Mouse (Mus musculus) monocyte, adult 5-6 weeks (primary cell): Measurements from ENCODE around the gene Gm42517. TPM values are rescaled to one million over a fixed set of nuclear protein-coding genes. Genes with fewer than 3 reads are reported as not detected.

Experiments
- ATAC-seq: fragments of 153-309, 156-312 bp; replicated peaks from 2 replicates; pipeline ENCODE4 v1.8.0; 2017; ENCODE audit warnings: mild to moderate bottlenecking; ENCODE audit not compliant: low TSS enrichment, insufficient number of reproducible peaks, severe bottlenecking, poor library complexity, low FRiP score
- total RNA-seq: library from RNA; stranded (forward); fragments of 200-1000, 200-491, 200-594 nt; gene quantifications from 3 replicates; pipeline ENCODE4 v1.2.3, GENCODE M21; 2017

The Gm42517 gene
- total RNA-seq, 1 experiment from 2014 or later, result not detected

DNA sequence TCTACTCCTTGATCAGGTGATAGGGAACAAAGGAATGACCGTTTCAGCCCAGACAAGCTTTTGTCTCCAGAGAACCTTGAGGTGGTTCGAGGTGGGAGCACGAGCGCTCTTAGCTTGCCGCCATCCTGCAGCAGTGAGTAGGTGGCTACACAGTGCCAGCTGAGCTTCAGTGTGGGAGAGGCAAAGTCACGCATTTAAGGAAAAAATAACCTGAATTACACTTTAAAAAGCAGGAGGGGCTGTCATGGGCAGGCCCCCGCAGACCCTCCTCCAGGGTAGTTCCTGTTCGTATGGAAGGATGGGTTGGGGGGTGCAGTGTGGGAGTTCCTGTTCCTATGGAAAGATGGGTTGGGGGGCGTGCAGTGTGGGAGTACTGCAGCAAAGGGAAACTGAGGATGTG, 8.2 kb downstream of the Gm42517 start:
- ATAC-seq, result no peak

DNA sequence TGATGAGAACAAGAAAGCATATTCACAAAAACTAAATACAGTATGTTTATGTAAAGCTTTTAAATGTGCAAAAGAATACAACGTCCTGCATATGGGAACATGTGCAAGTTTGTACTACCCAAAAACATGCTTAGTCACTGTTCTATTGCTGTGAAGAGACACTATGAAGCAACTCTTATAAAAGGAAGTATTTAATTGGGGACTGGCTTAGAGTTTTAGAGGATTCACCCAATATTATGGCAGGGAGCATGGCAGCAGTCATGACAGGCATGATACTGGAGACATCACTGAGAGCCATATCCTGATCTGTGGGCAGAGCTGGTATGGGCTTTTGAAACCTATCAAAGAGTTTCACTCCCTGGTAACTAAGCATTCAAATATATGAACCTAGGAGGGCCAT, 9.9 kb downstream of the Gm42517 start:
- no peak for ATAC-seq

DNA sequence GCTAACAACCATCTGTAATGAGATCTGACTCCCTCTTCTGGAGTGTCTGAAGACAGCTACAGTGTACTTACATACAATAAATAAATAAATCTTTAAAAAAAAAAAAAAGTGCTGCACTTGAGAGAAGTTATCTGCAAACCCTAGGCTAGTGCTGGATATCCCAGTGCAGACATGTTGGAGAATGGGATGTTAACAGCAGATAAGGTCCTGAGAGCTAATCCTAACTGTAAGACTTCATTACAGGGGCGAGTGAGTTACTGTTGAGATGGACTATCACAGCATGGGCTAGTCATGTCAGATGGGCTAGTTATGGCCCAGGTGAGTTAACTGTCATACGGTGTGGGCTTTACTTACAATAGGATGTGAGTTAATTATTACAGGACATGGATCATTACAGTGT, 13.7 kb downstream of the Gm42517 start:
- no peak for ATAC-seq

DNA sequence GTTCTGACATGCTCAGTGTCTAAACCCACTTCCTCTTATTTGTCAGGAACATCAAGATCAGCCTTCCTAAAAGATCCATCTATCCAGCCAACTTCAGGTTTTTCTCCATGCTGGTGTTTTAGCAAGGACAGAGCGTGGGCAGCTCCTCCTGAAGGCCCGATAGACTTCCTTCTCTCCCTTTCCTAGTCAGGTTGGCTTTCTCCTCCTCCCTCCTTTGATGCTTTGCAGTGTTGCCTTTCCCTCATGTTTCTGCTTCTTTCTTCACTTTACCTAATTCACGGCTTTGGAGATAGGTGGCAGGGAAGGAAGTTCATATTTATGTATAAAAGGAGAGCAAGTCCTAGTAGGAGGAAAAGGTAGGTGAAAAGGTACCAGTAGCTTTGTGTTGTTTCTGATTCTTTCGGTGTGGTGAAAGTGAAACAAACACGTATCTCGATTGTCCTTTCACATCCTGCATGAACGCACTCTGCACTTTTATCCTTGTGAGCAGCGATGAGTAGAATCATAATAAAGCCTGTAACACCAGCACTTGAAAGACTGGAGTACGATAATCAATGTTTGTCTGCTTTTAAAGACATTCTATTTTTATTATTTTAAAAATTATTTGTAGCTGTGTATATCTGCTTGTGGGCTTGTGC, 18.1 kb downstream of the Gm42517 start:
- ATAC-seq, result no peak

DNA sequence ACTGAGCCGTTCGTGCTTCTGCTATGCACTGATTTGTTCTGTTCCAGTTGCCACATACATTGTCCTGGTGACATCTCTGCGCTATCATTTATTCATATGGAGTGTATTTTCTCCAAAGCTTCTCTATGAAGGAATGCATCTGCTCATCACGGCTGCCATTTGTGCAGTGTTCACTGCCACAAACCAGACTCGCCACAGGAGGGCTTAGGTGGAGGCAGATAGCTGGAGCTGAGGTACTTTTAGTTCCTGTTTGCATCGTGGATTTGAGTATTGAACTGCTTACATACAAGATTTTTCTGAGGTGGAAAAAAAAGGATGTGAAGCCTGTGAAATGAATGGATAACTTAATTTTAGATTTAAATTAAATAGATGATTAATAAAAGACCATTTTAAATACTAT, 19.9 kb downstream of the Gm42517 start:
- ATAC-seq, result no peak

DNA sequence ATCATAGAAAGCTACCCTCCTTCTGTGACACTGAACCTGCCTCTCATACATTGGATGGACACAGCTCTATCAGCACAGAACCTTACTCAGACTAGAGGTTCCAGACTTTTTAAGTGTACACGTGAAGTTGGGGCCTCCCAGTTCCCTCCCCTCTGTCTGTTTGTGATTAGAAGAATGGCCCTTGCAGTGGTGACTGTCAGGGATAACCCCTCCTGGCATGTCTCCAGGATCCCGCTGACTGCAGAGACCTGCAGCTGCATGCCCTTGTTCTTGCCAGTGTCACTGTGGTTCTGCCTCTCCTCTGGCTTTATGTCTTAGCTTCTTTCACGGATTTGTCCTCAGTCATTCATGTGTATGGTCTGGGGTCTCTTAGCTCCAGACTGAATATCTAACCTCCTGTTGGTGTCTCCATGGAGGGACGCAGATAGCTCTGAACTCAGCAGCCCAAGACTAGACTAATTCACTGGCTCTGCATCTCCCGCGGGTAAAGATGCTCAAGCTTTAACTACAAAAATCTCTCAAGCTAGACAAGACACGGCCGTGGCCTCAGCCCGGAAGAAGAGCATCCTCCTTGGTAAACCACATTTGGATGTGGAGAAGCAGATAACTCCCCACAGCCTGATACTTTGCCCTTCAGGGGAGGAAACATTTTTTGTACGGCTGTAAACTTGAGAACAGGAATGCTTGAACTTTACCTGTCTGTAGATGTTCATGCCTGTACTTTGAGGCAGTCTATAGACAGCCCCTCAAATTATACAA, 22.2 kb downstream of the Gm42517 start:
- ATAC-seq, result no peak

DNA sequence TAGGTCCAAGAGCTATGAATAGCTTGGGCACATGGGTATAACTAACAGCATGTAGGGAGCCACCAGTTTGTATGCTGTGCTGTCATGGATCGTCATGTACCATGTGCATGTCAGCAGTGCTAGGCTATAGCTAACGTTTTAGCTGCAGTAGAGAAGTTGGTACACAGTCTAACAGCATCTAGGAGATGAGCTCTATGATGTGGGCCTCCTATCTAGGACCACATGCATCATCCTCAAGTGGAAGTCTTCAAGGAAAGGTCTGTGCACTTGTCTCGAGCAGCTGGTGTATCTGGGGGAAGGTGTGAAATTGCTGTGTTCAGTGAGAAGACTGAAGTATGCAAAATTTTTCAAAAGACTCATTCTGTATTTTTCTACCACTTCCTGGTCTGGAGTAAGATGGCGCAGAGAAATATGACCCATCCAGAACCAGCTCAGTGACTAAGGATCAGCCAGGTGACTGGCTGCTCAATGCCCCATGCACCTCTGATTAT, 24.0 kb downstream of the Gm42517 start:
- ATAC-seq, result no peak

DNA sequence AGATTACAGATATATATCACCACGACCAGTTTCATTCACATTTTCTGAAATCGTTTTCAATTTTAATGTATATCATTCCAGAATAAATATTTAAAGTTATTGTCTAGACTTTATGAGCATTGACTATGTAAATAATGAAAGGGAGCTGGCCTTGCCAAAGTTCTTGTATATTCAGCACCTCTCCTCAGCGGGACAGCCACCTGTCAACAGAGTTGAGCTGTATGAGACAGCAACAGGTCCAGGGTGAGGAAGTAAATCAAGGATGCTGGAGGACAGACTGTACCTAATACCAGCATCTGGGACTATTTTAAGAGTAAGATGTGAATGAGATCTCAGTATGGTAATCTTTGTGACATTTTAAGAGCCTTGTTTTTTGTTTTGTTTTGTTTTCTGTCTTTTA, 29.7 kb downstream of the Gm42517 start:
- no peak for ATAC-seq

DNA sequence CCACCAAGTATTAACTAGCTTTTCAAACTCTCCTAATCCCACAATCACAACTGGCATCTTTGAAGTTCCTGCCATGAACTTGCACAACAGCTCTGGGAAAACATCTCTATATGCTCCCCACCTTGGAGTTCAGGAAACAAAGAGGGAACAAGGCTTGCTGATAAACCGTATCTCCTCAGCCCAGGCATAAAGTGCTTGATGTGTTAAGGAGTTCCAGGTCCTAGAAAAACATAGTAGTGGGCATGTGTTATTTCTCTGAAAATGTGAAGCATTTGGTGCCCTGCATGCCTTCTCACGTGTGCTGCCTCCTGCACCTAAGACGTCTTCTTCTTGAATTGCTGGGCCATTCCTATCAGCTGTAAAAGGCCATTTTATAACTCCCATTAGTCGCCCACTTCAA, 30.3 kb downstream of the Gm42517 start:
- ATAC-seq, result no peak

DNA sequence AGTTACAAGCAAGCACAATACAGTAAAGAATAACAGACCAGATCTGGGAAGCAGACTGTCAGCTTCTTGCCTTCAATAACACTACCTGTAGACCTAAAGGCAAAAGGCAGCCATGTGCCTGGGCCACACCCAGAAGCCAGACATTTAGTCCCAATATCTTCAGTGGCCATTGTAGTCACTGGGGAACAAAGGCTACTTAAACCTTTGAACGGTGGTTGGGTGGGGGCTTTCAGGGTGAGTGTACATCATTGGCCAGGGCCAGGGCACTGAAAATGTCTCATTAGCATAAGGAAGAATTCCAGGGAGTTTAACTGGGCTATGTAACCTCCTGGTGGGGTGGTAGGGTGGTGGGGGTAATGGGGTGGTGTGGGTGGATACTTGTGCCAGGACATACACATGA, 36.7 kb downstream of the Gm42517 start:
- no peak for ATAC-seq

Other genes starting within 250 kb of the Gm42517 start
- gene Tmed5, start 235.3 kb downstream of the Gm42517 start, total RNA-seq, result 204 to 217 TPM (median 205 TPM) in 3 replicates
- gene Ccdc18, start 235.0 kb downstream of the Gm42517 start, total RNA-seq, result 1.7 to 3.0 TPM (median 2.1 TPM) in 3 replicates
- 64.5 to 80.1 TPM (median 68.5 TPM) in 3 replicates for gene Dr1, start 99.0 kb downstream of the Gm42517 start, total RNA-seq
- gene Pigg, start 55.3 kb downstream of the Gm42517 start, total RNA-seq, result 3.9 to 6.4 TPM (median 5.5 TPM) in 3 replicates
- 1.3 TPM in 1 of 3 replicates, not detected in the others for gene Pde6b, start 20.5 kb upstream of the Gm42517 start, total RNA-seq
- 120 to 243 TPM (median 230 TPM) in 3 replicates for gene Atp5k, start 66.5 kb upstream of the Gm42517 start, total RNA-seq
- 0.29 to 0.64 TPM (median 0.49 TPM) in 3 replicates for gene Mfsd7a, start 81.0 kb upstream of the Gm42517 start, total RNA-seq
- gene Pcgf3, start 93.3 kb upstream of the Gm42517 start, total RNA-seq, result 10.9 to 18.0 TPM (median 12.9 TPM) in 3 replicates
- gene Cplx1, start 182.1 kb upstream of the Gm42517 start, total RNA-seq, result not detected in 3 replicates